Mouse (Mus musculus): ENCODE results near the gene Vezt. TPM values are rescaled to one million over a fixed set of nuclear protein-coding genes. Genes with fewer than 3 reads are reported as not detected.

The Vezt gene
- polyA plus RNA-seq, 2 experiments, result 23.8 to 27.7 TPM

DNA sequence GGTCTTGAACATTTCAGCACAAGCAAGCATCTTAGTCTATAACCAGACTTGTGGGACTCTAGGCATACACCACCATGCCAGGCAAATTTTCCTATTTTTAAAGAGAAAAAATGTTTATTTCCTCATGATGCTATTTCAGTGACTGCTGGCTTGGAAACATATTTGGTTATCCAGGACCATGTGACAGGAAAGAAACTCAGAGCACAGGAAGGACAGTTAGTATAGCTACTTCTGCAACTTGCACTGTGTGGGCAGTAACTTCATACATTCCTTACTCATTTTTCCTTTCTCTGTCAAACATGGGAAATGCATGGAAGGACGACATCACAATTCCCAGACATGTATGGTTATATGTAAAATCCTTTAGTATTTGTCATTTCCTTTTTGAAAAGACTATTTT, 36.3 kb downstream of the Vezt start:
- no peak for TF ChIP-seq POLR2A (IDR thresholded peaks at IDR 0.05; ENCODE audit: borderline replicate concordance, extremely low read depth, insufficient read depth, insufficient read length)
- no peak overlapping the region for H3K4me3 ChIP-seq (replicated peaks; ENCODE audit: low read length)
- H3K9ac ChIP-seq (ENCODE audit: low read depth, low read length, severe bottlenecking), result no peak overlapping the region
- peaks cover 83% of the 10 kb centered on the region for H3K36me3 ChIP-seq (ENCODE audit: control insufficient read depth, insufficient read depth, low read length)
- H3K4me1 ChIP-seq (ENCODE audit: control insufficient read depth, insufficient read depth, low read length), result no peaks in the 10 kb centered on the region
- H3K4me2 ChIP-seq (replicated peaks; ENCODE audit: low read depth, low read length, severe bottlenecking), result no peak overlapping the region
- no peak overlapping the region for H3K27ac ChIP-seq (replicated peaks; ENCODE audit: low read depth, low read length)
- H3K27me3 ChIP-seq (ENCODE audit: control insufficient read depth, insufficient read depth, low read length), result no peaks in the 10 kb centered on the region
- no peak for ATAC-seq (ENCODE audit: low FRiP score, low read depth)
- DNase-seq (ENCODE audit: low spot score), result no peak
- WGBS, result 98% methylated on average over 1 of the region's 1 CpGs
- 0 out of 2 replicates have a peak, but pooled peaks cover 3% of the 10 kb centered on the region for H3K9me3 ChIP-seq (ENCODE audit: control insufficient read depth, low read length)

DNA sequence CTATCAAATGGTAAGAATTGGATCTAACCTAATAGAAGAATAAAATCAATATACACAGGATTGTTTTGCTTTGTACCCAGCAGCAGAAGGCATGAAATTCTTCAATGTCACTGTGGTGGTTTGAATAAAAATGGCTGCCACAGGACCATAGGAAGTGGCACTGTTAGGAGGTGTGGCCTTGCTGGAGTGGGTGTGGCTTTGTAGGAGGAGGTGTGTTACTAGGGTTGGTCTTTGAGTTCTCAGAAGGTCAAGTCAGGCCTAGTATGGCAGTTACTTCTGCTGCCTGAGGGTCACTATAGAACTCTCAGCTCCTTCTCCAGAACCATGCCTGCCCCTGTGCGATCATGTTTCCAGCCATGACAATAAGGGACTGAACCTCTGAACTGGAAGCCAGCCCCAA, 40.5 kb downstream of the Vezt start:
- H3K4me1 ChIP-seq (ENCODE audit: control insufficient read depth, insufficient read depth, low read length), result no peaks in the 10 kb centered on the region
- 100% methylated on average over 1 of the region's 1 CpGs for WGBS
- H3K27ac ChIP-seq (replicated peaks; ENCODE audit: low read depth, low read length), result no peak overlapping the region
- H3K9me3 ChIP-seq (ENCODE audit: control insufficient read depth, low read length), result no peaks in the 10 kb centered on the region
- ATAC-seq (ENCODE audit: low FRiP score, low read depth) (no peak), DNase-seq (ENCODE audit: low spot score) (no peak)
- no peak overlapping the region for H3K4me3 ChIP-seq (replicated peaks; ENCODE audit: low read length)
- no peak for TF ChIP-seq POLR2A (IDR thresholded peaks at IDR 0.05; ENCODE audit: borderline replicate concordance, extremely low read depth, insufficient read depth, insufficient read length)
- H3K27me3 ChIP-seq (ENCODE audit: control insufficient read depth, insufficient read depth, low read length), result no peaks in the 10 kb centered on the region
- H3K9ac ChIP-seq (ENCODE audit: low read depth, low read length, severe bottlenecking), result no peak overlapping the region
- H3K36me3 ChIP-seq (ENCODE audit: control insufficient read depth, insufficient read depth, low read length), result peaks cover 71% of the 10 kb centered on the region
- no peak overlapping the region for H3K4me2 ChIP-seq (replicated peaks; ENCODE audit: low read depth, low read length, severe bottlenecking)

DNA sequence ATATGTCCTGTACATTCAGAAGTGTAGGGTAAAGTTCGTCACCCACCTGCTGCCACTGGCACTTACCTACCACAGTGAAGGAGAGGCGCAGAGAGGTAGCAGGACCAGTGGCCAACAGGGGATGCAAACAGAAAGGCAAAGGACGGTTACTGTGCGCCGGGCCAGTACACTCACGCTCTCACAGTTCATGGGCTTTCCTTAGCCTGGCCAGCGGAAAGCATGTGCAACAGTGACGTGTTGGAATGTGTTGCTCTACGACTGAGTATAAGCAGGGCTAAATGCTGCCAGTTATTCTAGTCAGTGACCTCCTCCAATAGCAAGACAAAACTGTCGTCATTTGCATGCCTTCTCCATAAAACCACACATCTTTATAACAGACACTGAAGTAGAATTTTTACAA, 41.5 kb downstream of the Vezt start:
- peaks cover 69% of the 10 kb centered on the region for H3K36me3 ChIP-seq (ENCODE audit: control insufficient read depth, insufficient read depth, low read length)
- no peak overlapping the region for H3K4me3 ChIP-seq (replicated peaks; ENCODE audit: low read length)
- DNase-seq (ENCODE audit: low spot score) (no peak), ATAC-seq (ENCODE audit: low FRiP score, low read depth) (no peak)
- no peak overlapping the region for H3K9ac ChIP-seq (ENCODE audit: low read depth, low read length, severe bottlenecking)
- no peak overlapping the region for H3K4me2 ChIP-seq (replicated peaks; ENCODE audit: low read depth, low read length, severe bottlenecking)
- H3K4me1 ChIP-seq (ENCODE audit: control insufficient read depth, insufficient read depth, low read length), result no peaks in the 10 kb centered on the region
- H3K9me3 ChIP-seq (ENCODE audit: control insufficient read depth, low read length), result no peaks in the 10 kb centered on the region
- no peak overlapping the region for H3K27ac ChIP-seq (replicated peaks; ENCODE audit: low read depth, low read length)
- TF ChIP-seq POLR2A (IDR thresholded peaks at IDR 0.05; ENCODE audit: borderline replicate concordance, extremely low read depth, insufficient read depth, insufficient read length), result no peak
- no peaks in the 10 kb centered on the region for H3K27me3 ChIP-seq (ENCODE audit: control insufficient read depth, insufficient read depth, low read length)
- 96% methylated on average over 10 of the region's 10 CpGs for WGBS

DNA sequence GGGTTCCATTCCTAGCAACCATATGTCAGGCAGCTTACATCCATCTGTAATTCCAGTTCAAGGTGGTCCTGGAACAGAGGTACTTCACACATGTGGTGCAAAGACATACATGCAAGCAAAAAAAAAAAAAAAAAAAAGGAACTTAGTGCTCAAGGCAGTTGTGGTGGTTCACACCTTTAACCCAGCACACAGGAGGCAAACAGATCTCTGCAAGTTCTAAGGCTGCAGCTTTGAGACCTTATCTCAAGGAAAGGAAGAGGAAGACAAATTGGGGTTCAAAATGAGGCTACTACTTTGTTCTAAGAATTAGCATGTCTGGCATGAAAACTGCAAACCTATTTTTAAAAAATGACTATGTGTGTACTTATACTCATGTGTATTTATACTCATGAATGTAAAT, 50.3 kb downstream of the Vezt start:
- no peak overlapping the region for H3K9ac ChIP-seq (ENCODE audit: low read depth, low read length, severe bottlenecking)
- H3K36me3 ChIP-seq (ENCODE audit: control insufficient read depth, insufficient read depth, low read length), result peaks cover 52% of the 10 kb centered on the region
- no peak overlapping the region for H3K4me3 ChIP-seq (replicated peaks; ENCODE audit: low read length)
- TF ChIP-seq POLR2A (IDR thresholded peaks at IDR 0.05; ENCODE audit: borderline replicate concordance, extremely low read depth, insufficient read depth, insufficient read length), result no peak
- no peak for ATAC-seq (ENCODE audit: low FRiP score, low read depth)
- H3K9me3 ChIP-seq (ENCODE audit: control insufficient read depth, low read length), result no peaks in the 10 kb centered on the region
- H3K4me1 ChIP-seq (ENCODE audit: control insufficient read depth, insufficient read depth, low read length), result no peaks in the 10 kb centered on the region
- no peaks in the 10 kb centered on the region for H3K27me3 ChIP-seq (ENCODE audit: control insufficient read depth, insufficient read depth, low read length)
- H3K27ac ChIP-seq (replicated peaks; ENCODE audit: low read depth, low read length), result no peak overlapping the region
- DNase-seq (ENCODE audit: low spot score), result no peak
- H3K4me2 ChIP-seq (replicated peaks; ENCODE audit: low read depth, low read length, severe bottlenecking), result no peak overlapping the region

DNA sequence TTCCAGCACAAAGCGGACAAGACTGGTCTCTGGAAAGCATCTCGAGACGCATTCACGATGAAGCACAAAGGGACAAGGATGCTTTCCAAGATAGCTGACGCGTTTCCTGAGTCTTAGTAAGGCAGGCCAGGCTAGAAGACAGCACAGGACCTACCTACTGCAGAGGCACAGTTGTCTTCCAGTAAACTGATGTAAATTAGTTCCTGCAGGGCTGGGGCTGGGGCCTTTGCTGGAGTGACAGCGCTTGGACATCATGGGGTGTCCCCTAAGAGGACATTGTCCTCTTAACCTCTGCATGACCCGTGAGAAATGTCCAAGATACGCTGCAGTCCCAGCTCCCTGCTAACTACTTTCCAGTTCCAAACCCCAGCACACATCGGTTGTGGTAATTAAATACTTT, 66.3 kb downstream of the Vezt start:
- H3K4me1 ChIP-seq (ENCODE audit: control insufficient read depth, insufficient read depth, low read length), result no peaks in the 10 kb centered on the region
- peaks cover 50% of the 10 kb centered on the region for H3K36me3 ChIP-seq (ENCODE audit: control insufficient read depth, insufficient read depth, low read length)
- H3K4me3 ChIP-seq (replicated peaks; ENCODE audit: low read length), result no peak overlapping the region
- ATAC-seq (ENCODE audit: low FRiP score, low read depth) (no peak), DNase-seq (ENCODE audit: low spot score) (no peak)
- no peak overlapping the region for H3K9ac ChIP-seq (ENCODE audit: low read depth, low read length, severe bottlenecking)
- no peak overlapping the region for H3K4me2 ChIP-seq (replicated peaks; ENCODE audit: low read depth, low read length, severe bottlenecking)
- H3K27me3 ChIP-seq (ENCODE audit: control insufficient read depth, insufficient read depth, low read length), result no peaks in the 10 kb centered on the region
- no peak for TF ChIP-seq POLR2A (IDR thresholded peaks at IDR 0.05; ENCODE audit: borderline replicate concordance, extremely low read depth, insufficient read depth, insufficient read length)
- no peaks in the 10 kb centered on the region for H3K9me3 ChIP-seq (ENCODE audit: control insufficient read depth, low read length)
- 72% methylated on average over 10 of the region's 10 CpGs for WGBS
- no peak overlapping the region for H3K27ac ChIP-seq (replicated peaks; ENCODE audit: low read depth, low read length)

DNA sequence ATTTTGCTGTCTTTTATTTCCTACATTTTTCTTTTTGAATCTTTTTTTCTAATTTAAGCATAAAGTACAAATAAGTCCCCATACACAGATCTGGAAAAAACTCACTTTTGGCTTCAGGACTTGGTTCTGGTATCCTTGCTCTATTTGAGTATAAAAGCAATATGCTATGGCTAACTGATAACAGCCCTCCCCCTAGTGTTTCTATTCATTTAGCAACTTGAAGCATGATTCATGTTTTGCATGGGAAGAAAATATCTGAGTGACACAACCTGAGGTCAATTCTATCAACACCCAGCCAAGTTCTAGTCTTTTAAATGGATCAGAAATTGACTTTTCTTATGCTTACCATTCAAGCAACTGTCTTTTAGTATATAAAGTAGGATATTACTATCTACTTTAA, 68.1 kb downstream of the Vezt start:
- DNase-seq (ENCODE audit: low spot score) (no peak), ATAC-seq (ENCODE audit: low FRiP score, low read depth) (no peak)
- H3K4me1 ChIP-seq (ENCODE audit: control insufficient read depth, insufficient read depth, low read length), result no peaks in the 10 kb centered on the region
- no peak overlapping the region for H3K4me3 ChIP-seq (replicated peaks; ENCODE audit: low read length)
- no peak for TF ChIP-seq POLR2A (IDR thresholded peaks at IDR 0.05; ENCODE audit: borderline replicate concordance, extremely low read depth, insufficient read depth, insufficient read length)
- no peak overlapping the region for H3K9ac ChIP-seq (ENCODE audit: low read depth, low read length, severe bottlenecking)
- H3K4me2 ChIP-seq (replicated peaks; ENCODE audit: low read depth, low read length, severe bottlenecking), result no peak overlapping the region
- no peaks in the 10 kb centered on the region for H3K27me3 ChIP-seq (ENCODE audit: control insufficient read depth, insufficient read depth, low read length)
- H3K36me3 ChIP-seq (ENCODE audit: control insufficient read depth, insufficient read depth, low read length), result peaks cover 33% of the 10 kb centered on the region
- H3K27ac ChIP-seq (replicated peaks; ENCODE audit: low read depth, low read length), result no peak overlapping the region
- H3K9me3 ChIP-seq (ENCODE audit: control insufficient read depth, low read length), result no peaks in the 10 kb centered on the region

All from limb, embryonic 14.5 days (tissue).